Mouse (Mus musculus): ENCODE results near the gene Purb. TPM values are rescaled to one million over a fixed set of nuclear protein-coding genes. Genes with fewer than 3 reads are reported as not detected.

The Purb gene
- total and polyA plus RNA-seq, 3 experiments = 19.3 to 45.2 (median 42.4) TPM

DNA sequence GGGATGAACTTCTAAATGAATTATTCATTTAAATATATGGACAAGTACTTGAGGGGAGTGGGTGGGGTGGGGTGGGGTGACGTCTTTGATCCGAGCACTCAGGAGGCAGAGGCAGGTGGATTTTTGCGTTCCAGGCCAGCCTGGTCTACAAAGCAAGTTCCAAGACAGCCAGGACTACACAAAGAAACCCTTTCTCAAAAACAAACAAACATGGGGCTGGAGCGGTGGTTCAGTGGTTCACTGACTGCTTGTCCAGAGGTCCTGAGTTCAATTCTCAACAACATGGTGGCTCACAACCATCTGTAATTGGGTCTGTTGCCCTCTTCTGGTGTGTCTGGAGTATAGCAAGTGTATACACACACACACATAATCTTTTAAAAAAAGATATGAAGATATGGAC is 30.3 kb downstream of the Purb start:
- Histone ChIP-seq H3K4me3 (replicated peaks in 1 of 3; ENCODE audit: low read depth in 2 of 3, low read length in 2 of 3, poor library complexity in 1 of 3) (no peak overlapping the region), H3K36me3 (replicated peaks in 1 of 2; ENCODE audit: control insufficient read depth in 1 of 2, insufficient read depth in 1 of 2, low read length in 1 of 2) (no peaks in the 10 kb centered on the region), H3K27me3 (replicated peaks) (peaks cover 20% of the 10 kb centered on the region), H3K9ac (ENCODE audit: insufficient read depth, low read depth) (no peak overlapping the region; the same call in 1 of the 2 replicates), H3K27ac (ENCODE audit: insufficient read depth, low read depth) (no peak overlapping the region), H3K4me2 (ENCODE audit: insufficient read depth, low read depth, poor library complexity, severe bottlenecking) (peak overlapping the region; percentile 99), H3K9me3 (replicated peaks; ENCODE audit: low read length) (peaks cover 4% of the 10 kb centered on the region), H3K79me2 (replicated peaks; ENCODE audit: control insufficient read depth, extremely low read depth, insufficient read depth, poor library complexity, severe bottlenecking) (peaks cover 24% of the 10 kb centered on the region), H3K4me1 (ENCODE audit: control insufficient read depth in 1 of 2, insufficient read depth in 2 of 2) (peaks cover 5 to 14% of the 10 kb centered on the region in 2 experiments; a peak in 3 of 4 replicates)
- TF ChIP-seq MEF2A (IDR thresholded peaks at IDR 0.05; ENCODE audit: borderline replicate concordance, low read depth, low read length) = no peak
- TF ChIP-seq SIN3A (IDR thresholded peaks at IDR 0.05; ENCODE audit: low read length) = no peak
- no peak for TF ChIP-seq E2F4 (IDR thresholded peaks at IDR 0.05; ENCODE audit: insufficient replicate concordance, low read depth, low read length)
- no peak for TF ChIP-seq POLR2AphosphoS2 (IDR thresholded peaks at IDR 0.05; ENCODE audit: low read depth, low read length)
- TF ChIP-seq NELFE (IDR thresholded peaks at IDR 0.05; ENCODE audit: low read depth, low read length) = no peak
- TF ChIP-seq KAT2A (IDR thresholded peaks at IDR 0.05; ENCODE audit: insufficient replicate concordance, low read length) = no peak
- TF ChIP-seq SMC3 (IDR thresholded peaks at IDR 0.05; ENCODE audit: low read depth, low read length) = no peak
- TF ChIP-seq ZC3H11A (IDR thresholded peaks at IDR 0.05; ENCODE audit: low read depth, low read length) = no peak
- no peak for TF ChIP-seq USF2 (conservative IDR thresholded peaks at IDR 0.05; ENCODE audit: low read depth, low read length)
- no peak for TF ChIP-seq HCFC1 (IDR thresholded peaks at IDR 0.05; ENCODE audit: low read depth, low read length)
- TF ChIP-seq ELF1 (IDR thresholded peaks at IDR 0.05; ENCODE audit: low read depth, low read length) = no peak
- TF ChIP-seq CHD2 (IDR thresholded peaks at IDR 0.05; ENCODE audit: low read length) = no peak
- TF ChIP-seq JUN (IDR thresholded peaks at IDR 0.05; ENCODE audit: insufficient read depth, low read depth, low read length) = no peak
- dilution Hi-C loops (cut with MboI; ENCODE audit: extremely low pct_ligation_motif_present, extremely low pct_unique_long_range_greater_than_20kb, low sequenced_read_pairs) (no loop called here), in situ Hi-C loops (cut with MboI; ENCODE audit: low pct_ligation_motif_present, low pct_unique_long_range_greater_than_20kb, low sequenced_read_pairs) (no loop called here)
- no peak for DNase-seq (ENCODE audit: extremely low read depth)

- H3K9me3 ChIP-seq (replicated peaks; ENCODE audit: low read length) = peaks cover 4% of the 10 kb centered on the region
- dilution Hi-C loops (cut with MboI; ENCODE audit: extremely low pct_ligation_motif_present, extremely low pct_unique_long_range_greater_than_20kb, low sequenced_read_pairs) = no loop called here
- H3K4me2 ChIP-seq (ENCODE audit: insufficient read depth, low read depth, poor library complexity, severe bottlenecking) = peak within 1 kb of the TSS; percentile 99
- H3K36me3 ChIP-seq (replicated peaks in 1 of 2; ENCODE audit: control insufficient read depth in 1 of 2, insufficient read depth in 1 of 2, low read length in 1 of 2) = peaks cover 0 to under 1% of the 10 kb centered on the region in 2 experiments
- in situ Hi-C loops (cut with MboI; ENCODE audit: low pct_ligation_motif_present, low pct_unique_long_range_greater_than_20kb, low sequenced_read_pairs) = no loop called here
- peak within 1 kb of the TSS; percentile 78 for H3K27ac ChIP-seq (ENCODE audit: insufficient read depth, low read depth)
- H3K4me3 ChIP-seq (replicated peaks in 1 of 3; ENCODE audit: low read depth in 2 of 3, low read length in 2 of 3, poor library complexity in 1 of 3) = peak within 1 kb of the TSS; percentile 66 to 88 (median 76)
- H3K9ac ChIP-seq (ENCODE audit: insufficient read depth, low read depth) = peak within 1 kb of the TSS; percentile 77
- peak; percentile 100 for DNase-seq (ENCODE audit: extremely low read depth)
- peaks cover 5 to 14% of the 10 kb centered on the region in 2 experiments; a peak in 3 of 4 replicates for H3K4me1 ChIP-seq (ENCODE audit: control insufficient read depth in 1 of 2, insufficient read depth in 2 of 2)
- H3K27me3 ChIP-seq (replicated peaks) = peaks cover 20% of the 10 kb centered on the region
- H3K79me2 ChIP-seq (replicated peaks; ENCODE audit: control insufficient read depth, extremely low read depth, insufficient read depth, poor library complexity, severe bottlenecking) = peaks cover 27% of the 10 kb centered on the region
- no peak for TF ChIP-seq RAD21 (IDR thresholded peaks at IDR 0.05; ENCODE audit: low read depth, low read length)
- TF ChIP-seq CHD2 (IDR thresholded peaks at IDR 0.05; ENCODE audit: low read length) = peak; percentile 93
- TF ChIP-seq MYC (IDR thresholded peaks at IDR 0.05; ENCODE audit: low read depth, low read length) = peak; percentile 54; the same call in 1 of the 2 replicates
- TF ChIP-seq KAT2A (IDR thresholded peaks at IDR 0.05; ENCODE audit: insufficient replicate concordance, low read length) = peak; percentile 81
- no peak for TF ChIP-seq PAX5 (IDR thresholded peaks at IDR 0.05; ENCODE audit: low read length)
- no peak for TF ChIP-seq ZKSCAN1 (IDR thresholded peaks at IDR 0.05; ENCODE audit: borderline replicate concordance, low read depth, low read length)
- TF ChIP-seq TBP (conservative IDR thresholded peaks at IDR 0.05; ENCODE audit: low read depth, low read length) = 0 out of 2 replicates have a peak, but pooled peaks have one; percentile 3
- TF ChIP-seq MAX (IDR thresholded peaks at IDR 0.05; ENCODE audit: low read length) = peak; percentile 91
- TF ChIP-seq CHD1 (IDR thresholded peaks at IDR 0.05; ENCODE audit: low read depth, low read length) = peak; percentile 86; the same call in 1 of the 2 replicates
- peak; percentile 63 for TF ChIP-seq TCF12 (IDR thresholded peaks at IDR 0.05; ENCODE audit: low read depth, low read length)
- TF ChIP-seq UBTF (IDR thresholded peaks at IDR 0.05; ENCODE audit: low read depth, low read length) = peak; percentile 57; the same call in 1 of the 2 replicates
- TF ChIP-seq USF2 (conservative IDR thresholded peaks at IDR 0.05; ENCODE audit: low read depth, low read length) = no peak
- peak; percentile 89 for TF ChIP-seq MXI1 (IDR thresholded peaks at IDR 0.05; ENCODE audit: low read depth, low read length)
- TF ChIP-seq CTCF (conservative IDR thresholded peaks at IDR 0.05 in 1 of 2, IDR thresholded peaks at IDR 0.05 in 1 of 2; ENCODE audit: low read depth in 2 of 2, low read length in 2 of 2) = peak in 1 of 2 experiments; percentile 22; a peak in 2 of 4 replicates
- peak; percentile 100 for TF ChIP-seq SIN3A (IDR thresholded peaks at IDR 0.05; ENCODE audit: low read length)
- peak; percentile 38; the same call in 1 of the 2 replicates for TF ChIP-seq NRF1 (IDR thresholded peaks at IDR 0.05; ENCODE audit: low read depth, low read length)
- no peak for TF ChIP-seq GABPA (IDR thresholded peaks at IDR 0.05; ENCODE audit: insufficient replicate concordance, low read depth, low read length)
- peak; percentile 56 for TF ChIP-seq ELF1 (IDR thresholded peaks at IDR 0.05; ENCODE audit: low read depth, low read length)
- peak; percentile 82 for TF ChIP-seq MAZ (IDR thresholded peaks at IDR 0.05; ENCODE audit: low read depth, low read length)
- peak; percentile 58; the same call in 1 of the 2 replicates for TF ChIP-seq POLR2AphosphoS2 (IDR thresholded peaks at IDR 0.05; ENCODE audit: low read depth, low read length)
- peak; percentile 62 for TF ChIP-seq IRF4 (IDR thresholded peaks at IDR 0.05; ENCODE audit: low read depth, low read length)
- peak; percentile 47; the same call in 1 of the 2 replicates for TF ChIP-seq MEF2A (IDR thresholded peaks at IDR 0.05; ENCODE audit: borderline replicate concordance, low read depth, low read length)
- no peak for TF ChIP-seq JUN (IDR thresholded peaks at IDR 0.05; ENCODE audit: insufficient read depth, low read depth, low read length)
Observed at GRCm38 (mm10) chr11:6444077-6444853, 31.5 kb downstream of the Purb start, which contains the start of gene H2afv. Gene H2afv (minus strand): TSS chr11:6444443.
